Mouse (Mus musculus): ENCODE measurements around the gene Nectin1. TPM values are rescaled to one million over a fixed set of nuclear protein-coding genes. Genes with fewer than 3 reads are reported as not detected.

Nectin1 gene
- polyA plus RNA-seq (2015; fragmentation: Nextera tagmentation; extraction: Ambion mirVana), result 7.4 and 9.2 TPM in 2 replicates

GRCm38 (mm10) chr9:43743647-43744137 is at the start of gene Nectin1:
TSS of gene Nectin1 (plus strand) at chr9:43743984.
- H3K4me2 ChIP-seq, result peak within 1 kb of the TSS; percentile 97
- ATAC-seq (ENCODE audit: insufficient number of reproducible peaks, insufficient read depth, low FRiP score, low TSS enrichment, low read depth), result peak; percentile 87
- H3K36me3 ChIP-seq, result no peaks in the 10 kb centered on the region
- peak within 1 kb of the TSS; percentile 88 for H3K4me3 ChIP-seq
- no peaks in the 10 kb centered on the region for H3K9me3 ChIP-seq
- WGBS, result under 1% methylated on average over 44 of the region's 51 CpGs
- peak within 1 kb of the TSS; percentile 97 for H3K27ac ChIP-seq
- H3K27me3 ChIP-seq, result 0 out of 2 replicates have a peak, but pooled peaks cover 4% of the 10 kb centered on the region
- peaks cover 42% of the 10 kb centered on the region for H3K4me1 ChIP-seq
- H3K9ac ChIP-seq, result peak within 1 kb of the TSS; percentile 94

GRCm38 (mm10) chr9:43698080-43698712 is 45.6 kb upstream of the Nectin1 start:
- 5% methylated on average over 8 of the region's 8 CpGs for WGBS
- Histone ChIP-seq H3K4me1 (no peaks in the 10 kb centered on the region), H3K27ac (no peak overlapping the region), H3K27me3 (no peaks in the 10 kb centered on the region), H3K4me3 (no peak overlapping the region), H3K9me3 (no peaks in the 10 kb centered on the region), H3K36me3 (no peaks in the 10 kb centered on the region), H3K4me2 (no peak overlapping the region), H3K9ac (no peak overlapping the region)
- ATAC-seq (ENCODE audit: insufficient number of reproducible peaks, insufficient read depth, low FRiP score, low TSS enrichment, low read depth), result no peak

GRCm38 (mm10) chr9:43698841-43699240 is 44.9 kb upstream of the Nectin1 start:
- no peak for ATAC-seq (ENCODE audit: insufficient number of reproducible peaks, insufficient read depth, low FRiP score, low TSS enrichment, low read depth)
- no peak overlapping the region for H3K4me3 ChIP-seq
- H3K4me2 ChIP-seq, result no peak overlapping the region
- no peaks in the 10 kb centered on the region for H3K36me3 ChIP-seq
- no peak overlapping the region for H3K27ac ChIP-seq
- H3K9me3 ChIP-seq, result no peaks in the 10 kb centered on the region
- no peaks in the 10 kb centered on the region for H3K27me3 ChIP-seq
- H3K9ac ChIP-seq, result no peak overlapping the region
- no peaks in the 10 kb centered on the region for H3K4me1 ChIP-seq
- 76% methylated on average over 10 of the region's 10 CpGs for WGBS

GRCm38 (mm10) chr9:43699417-43700225 is 44.2 kb upstream of the Nectin1 start:
- Histone ChIP-seq H3K4me3 (no peak overlapping the region), H3K9me3 (no peaks in the 10 kb centered on the region), H3K36me3 (no peaks in the 10 kb centered on the region), H3K4me2 (no peak overlapping the region), H3K27ac (no peak overlapping the region), H3K4me1 (no peaks in the 10 kb centered on the region), H3K27me3 (no peaks in the 10 kb centered on the region), H3K9ac (no peak overlapping the region)
- WGBS, result 72% methylated on average over 11 of the region's 11 CpGs
- ATAC-seq (ENCODE audit: insufficient number of reproducible peaks, insufficient read depth, low FRiP score, low TSS enrichment, low read depth), result no peak

GRCm38 (mm10) chr9:43700226-43700579 is 43.6 kb upstream of the Nectin1 start:
- Histone ChIP-seq H3K27me3 (no peaks in the 10 kb centered on the region), H3K4me3 (no peak overlapping the region), H3K36me3 (no peaks in the 10 kb centered on the region), H3K9me3 (no peaks in the 10 kb centered on the region), H3K4me1 (no peaks in the 10 kb centered on the region), H3K9ac (no peak overlapping the region), H3K27ac (no peak overlapping the region), H3K4me2 (no peak overlapping the region)
- ATAC-seq (ENCODE audit: insufficient number of reproducible peaks, insufficient read depth, low FRiP score, low TSS enrichment, low read depth), result no peak
- 59% methylated on average over 3 of the region's 3 CpGs for WGBS

- Histone ChIP-seq H3K4me2 (no peak overlapping the region), H3K9ac (no peak overlapping the region)
- ATAC-seq (ENCODE audit: insufficient number of reproducible peaks, insufficient read depth, low FRiP score, low TSS enrichment, low read depth), result no peak
Measured at GRCm38 (mm10) chr9:43701748-43702147, 42.0 kb upstream of the Nectin1 start.

GRCm38 (mm10) chr9:43707571-43707970 is 36.2 kb upstream of the Nectin1 start:
- Histone ChIP-seq H3K4me2 (no peak overlapping the region), H3K4me3 (no peak overlapping the region), H3K9ac (no peak overlapping the region), H3K27me3 (no peaks in the 10 kb centered on the region), H3K27ac (no peak overlapping the region), H3K9me3 (no peaks in the 10 kb centered on the region), H3K36me3 (no peaks in the 10 kb centered on the region), H3K4me1 (0 out of 2 replicates have a peak, but pooled peaks cover 3% of the 10 kb centered on the region)
- ATAC-seq (ENCODE audit: insufficient number of reproducible peaks, insufficient read depth, low FRiP score, low TSS enrichment, low read depth), result no peak
- 71% methylated on average over 4 of the region's 4 CpGs for WGBS

More at GRCm38 (mm10) chr9:43701748-43702147, 42.0 kb upstream of the Nectin1 start:
- Histone ChIP-seq H3K27me3 (no peaks in the 10 kb centered on the region), H3K4me3 (no peak overlapping the region), H3K4me1 (no peaks in the 10 kb centered on the region), H3K9me3 (no peaks in the 10 kb centered on the region), H3K36me3 (no peaks in the 10 kb centered on the region), H3K27ac (no peak overlapping the region)

GRCm38 (mm10) chr9:43708715-43709114 is 35.1 kb upstream of the Nectin1 start:
- no peak overlapping the region for H3K9ac ChIP-seq
- ATAC-seq (ENCODE audit: insufficient number of reproducible peaks, insufficient read depth, low FRiP score, low TSS enrichment, low read depth), result no peak
- WGBS, result 91% methylated on average over 2 of the region's 2 CpGs

GRCm38 (mm10) chr9:43713432-43713831 is 30.4 kb upstream of the Nectin1 start:
- Histone ChIP-seq H3K4me2 (no peak overlapping the region), H3K27ac (no peak overlapping the region), H3K4me3 (no peak overlapping the region), H3K9ac (no peak overlapping the region), H3K9me3 (no peaks in the 10 kb centered on the region), H3K27me3 (no peaks in the 10 kb centered on the region), H3K4me1 (0 out of 2 replicates have a peak, but pooled peaks cover 3% of the 10 kb centered on the region), H3K36me3 (no peaks in the 10 kb centered on the region)
- ATAC-seq (ENCODE audit: insufficient number of reproducible peaks, insufficient read depth, low FRiP score, low TSS enrichment, low read depth), result no peak
- WGBS, result 64% methylated on average over 3 of the region's 3 CpGs

More at GRCm38 (mm10) chr9:43708715-43709114, 35.1 kb upstream of the Nectin1 start:
- no peaks in the 10 kb centered on the region for H3K36me3 ChIP-seq
- no peak overlapping the region for H3K4me2 ChIP-seq
- 0 out of 2 replicates have a peak, but pooled peaks cover 3% of the 10 kb centered on the region for H3K4me1 ChIP-seq
- H3K27ac ChIP-seq, result no peak overlapping the region
- no peaks in the 10 kb centered on the region for H3K27me3 ChIP-seq
- H3K9me3 ChIP-seq, result no peaks in the 10 kb centered on the region
- no peak overlapping the region for H3K4me3 ChIP-seq

- ATAC-seq (ENCODE audit: insufficient number of reproducible peaks, insufficient read depth, low FRiP score, low TSS enrichment, low read depth), result no peak
- 56% methylated on average over 4 of the region's 4 CpGs for WGBS
- Histone ChIP-seq H3K4me1 (no peaks in the 10 kb centered on the region), H3K9ac (no peak overlapping the region), H3K27me3 (no peaks in the 10 kb centered on the region), H3K4me2 (no peak overlapping the region), H3K27ac (no peak overlapping the region), H3K4me3 (no peak overlapping the region), H3K9me3 (no peaks in the 10 kb centered on the region), H3K36me3 (no peaks in the 10 kb centered on the region)
Measured at GRCm38 (mm10) chr9:43719407-43719839, 24.4 kb upstream of the Nectin1 start.

GRCm38 (mm10) chr9:43720046-43720445 is 23.7 kb upstream of the Nectin1 start:
- 65% methylated on average over 1 of the region's 1 CpGs for WGBS
- no peaks in the 10 kb centered on the region for H3K4me1 ChIP-seq
- H3K36me3 ChIP-seq, result no peaks in the 10 kb centered on the region
- no peak overlapping the region for H3K27ac ChIP-seq
- no peak overlapping the region for H3K4me3 ChIP-seq
- no peak overlapping the region for H3K4me2 ChIP-seq
- H3K27me3 ChIP-seq, result no peaks in the 10 kb centered on the region
- H3K9me3 ChIP-seq, result no peaks in the 10 kb centered on the region
- ATAC-seq (ENCODE audit: insufficient number of reproducible peaks, insufficient read depth, low FRiP score, low TSS enrichment, low read depth), result no peak; the same call in 1 of the 2 replicates
- H3K9ac ChIP-seq, result no peak overlapping the region

Data from embryonic facial prominence, embryonic 13.5 days (tissue).